Mouse (Mus musculus): ENCODE measurements around the gene Hdac6. TPM values are rescaled to one million over a fixed set of nuclear protein-coding genes. Genes with fewer than 3 reads are reported as not detected.

Gene Hdac6
- polyA plus RNA-seq (2012; ENCODE audit: insufficient read depth, insufficient read length, missing spikeins) = 7.6 and 11.6 TPM in 2 replicates

DNA sequence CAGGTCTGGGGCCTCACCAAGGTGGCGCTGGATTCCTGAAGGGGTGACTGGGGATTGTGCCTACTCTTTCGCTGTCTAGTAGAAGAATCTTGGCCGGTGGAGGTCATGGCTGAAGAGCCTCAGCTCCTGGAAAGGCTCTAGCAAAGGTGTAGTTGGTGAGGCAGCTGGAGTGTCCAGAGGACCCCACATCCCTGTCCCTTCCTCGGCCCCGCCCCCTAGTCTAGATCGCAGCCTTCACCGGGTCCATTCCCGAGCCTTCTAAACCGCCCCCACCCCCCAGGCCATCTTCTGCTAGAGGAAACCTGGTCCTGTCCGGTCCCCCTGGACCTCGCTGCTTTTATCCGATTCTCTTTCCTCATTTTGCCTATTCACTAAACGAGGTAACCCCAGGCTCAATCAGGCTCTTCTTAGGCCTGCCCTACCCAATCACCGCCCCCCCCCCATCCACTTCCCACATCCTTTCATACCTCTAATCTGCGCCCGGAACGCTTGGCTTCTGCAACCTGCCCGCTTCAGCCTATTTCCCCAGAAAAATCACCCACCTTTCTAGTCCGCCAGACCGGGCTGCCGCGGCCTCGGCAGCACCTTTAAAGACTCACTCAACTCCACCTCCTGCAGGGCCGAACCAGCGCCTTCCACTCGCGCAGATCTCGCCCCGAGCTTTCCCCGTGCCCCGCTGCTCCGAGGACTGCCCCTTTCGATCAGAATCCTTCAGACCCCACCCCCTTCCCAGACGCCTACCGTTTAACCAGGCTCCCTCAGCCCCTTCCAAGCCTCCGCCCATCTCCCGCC lies at the start of gene Hdac6:
TSS of gene Hdac6 (minus strand) at position 782 of the 792 bp plus-strand sequence.
- peak within 1 kb of the TSS; percentile 66 for H3K4me3 ChIP-seq (ENCODE audit: insufficient read depth, low read depth, low read length)
- peak within 1 kb of the TSS; percentile 46; the same call in 1 of the 2 replicates for H3K27ac ChIP-seq (replicated peaks; ENCODE audit: low read depth, low read length)
- H3K4me1 ChIP-seq (ENCODE audit: control insufficient read depth, insufficient read depth, insufficient read length, low read length) = peaks cover 4% of the 10 kb centered on the region; the same call in 1 of the 2 replicates

DNA sequence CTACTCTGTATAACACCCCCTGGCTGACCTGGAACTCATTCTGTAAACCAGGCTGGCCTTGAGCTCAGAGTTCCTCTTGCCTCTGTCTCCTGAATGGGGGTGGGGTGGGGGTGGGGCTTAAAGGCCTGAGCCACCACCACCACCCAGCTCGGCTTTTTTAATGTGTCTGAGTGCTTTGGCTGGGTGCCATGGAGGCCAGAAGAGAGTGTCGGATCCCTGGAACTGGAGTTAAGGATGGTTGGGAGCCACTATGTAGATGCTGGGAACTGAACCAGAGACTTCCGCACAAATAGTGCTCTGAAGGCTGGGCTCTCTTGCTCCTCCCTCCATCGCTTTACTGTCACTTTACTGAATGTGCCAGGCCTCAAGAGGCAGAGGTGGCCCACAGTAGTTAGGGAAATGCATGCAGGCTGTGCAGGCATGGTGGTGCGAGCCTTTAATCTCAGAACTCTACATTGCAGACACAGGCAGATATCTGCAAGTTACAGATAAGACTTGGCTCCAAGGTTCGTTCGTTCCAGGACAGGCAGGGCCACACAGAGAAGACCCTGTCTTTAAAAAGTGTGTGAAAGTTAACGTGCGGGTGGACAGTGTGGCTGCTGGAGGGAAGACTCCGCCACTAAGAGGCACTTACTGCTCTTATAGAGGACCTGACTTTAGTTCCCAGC lies 45.5 kb upstream of the Hdac6 start:
- Histone ChIP-seq H3K27ac (replicated peaks; ENCODE audit: low read depth, low read length) (no peak overlapping the region), H3K4me3 (ENCODE audit: insufficient read depth, low read depth, low read length) (no peak overlapping the region), H3K4me1 (ENCODE audit: control insufficient read depth, insufficient read depth, insufficient read length, low read length) (no peaks in the 10 kb centered on the region)

DNA sequence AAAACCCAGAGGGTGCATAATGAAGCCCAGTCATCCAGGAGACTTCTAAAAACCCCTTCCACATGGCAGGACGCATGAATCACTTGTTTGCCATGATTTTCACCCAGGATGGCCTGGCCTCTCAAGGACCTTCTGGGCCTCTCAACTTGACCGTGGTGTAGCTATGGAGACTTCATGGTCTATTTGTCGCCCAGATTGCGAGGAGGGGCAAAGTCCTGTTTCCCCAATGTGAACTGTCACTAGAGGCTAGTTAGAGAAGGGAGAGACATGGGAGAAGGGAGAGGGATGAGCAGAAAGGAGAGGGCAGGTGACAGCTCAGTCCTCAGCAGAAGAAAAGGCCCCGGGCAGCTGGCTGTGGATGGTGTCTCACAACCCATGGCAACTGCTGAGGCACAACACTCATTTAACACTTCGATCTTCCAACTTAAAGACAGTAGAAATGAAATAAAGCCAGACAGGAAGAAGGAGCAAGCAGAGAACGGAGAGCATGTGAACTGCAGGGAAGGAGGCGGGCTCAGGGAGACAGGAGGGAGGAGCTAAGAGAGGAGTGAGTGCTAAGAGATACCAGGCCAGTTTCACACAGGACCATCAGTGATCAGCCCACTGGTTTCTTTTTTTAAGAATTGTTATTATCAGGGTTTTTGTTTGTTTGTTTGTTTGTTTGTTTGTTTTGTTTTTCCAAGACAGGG lies 44.8 kb upstream of the Hdac6 start:
- Histone ChIP-seq H3K4me3 (ENCODE audit: insufficient read depth, low read depth, low read length) (no peak overlapping the region), H3K4me1 (ENCODE audit: control insufficient read depth, insufficient read depth, insufficient read length, low read length) (no peaks in the 10 kb centered on the region), H3K27ac (replicated peaks; ENCODE audit: low read depth, low read length) (no peak overlapping the region)

GRCm38 (mm10) chrX:7981368-7981767 lies 33.7 kb upstream of the Hdac6 start:
- peak overlapping the region; percentile 89 for H3K27ac ChIP-seq (replicated peaks; ENCODE audit: low read depth, low read length)
- H3K4me3 ChIP-seq (ENCODE audit: insufficient read depth, low read depth, low read length) = peak overlapping the region; percentile 37; the same call in 1 of the 2 replicates
- no peaks in the 10 kb centered on the region for H3K4me1 ChIP-seq (ENCODE audit: control insufficient read depth, insufficient read depth, insufficient read length, low read length)

DNA sequence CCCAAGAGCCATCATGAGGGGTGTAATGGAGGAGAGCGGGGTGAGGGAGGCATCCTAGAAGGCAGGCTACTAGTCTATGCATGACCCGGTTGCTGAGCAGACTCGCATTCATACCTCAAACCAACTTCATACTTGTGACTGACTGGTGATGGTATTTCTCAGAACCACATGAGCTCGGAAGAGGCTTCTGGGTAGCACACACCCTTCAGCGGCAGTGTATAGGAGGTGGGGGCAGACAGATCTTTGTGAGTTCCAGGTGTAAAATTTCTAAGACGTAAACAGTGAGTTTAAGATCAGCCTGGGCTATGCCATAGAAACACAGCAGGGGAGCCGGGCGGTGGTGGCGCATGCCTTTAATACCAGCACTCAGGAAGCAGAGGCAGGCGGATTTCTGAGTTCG lies 30.2 kb upstream of the Hdac6 start, which contains the start of gene Gata1:
TSS of gene Gata1 (minus strand) at position 180 of the 400 bp plus-strand sequence.
- H3K4me1 ChIP-seq (ENCODE audit: control insufficient read depth, insufficient read depth, insufficient read length, low read length) = no peaks in the 10 kb centered on the region
- no peak within 1 kb of the TSS for H3K4me3 ChIP-seq (ENCODE audit: insufficient read depth, low read depth, low read length)
- no peak within 1 kb of the TSS for H3K27ac ChIP-seq (replicated peaks; ENCODE audit: low read depth, low read length)

- no peak overlapping the region for H3K27ac ChIP-seq (replicated peaks; ENCODE audit: low read depth, low read length)
These were observed 23.6 kb upstream of the Hdac6 start for GRCm38 (mm10) chrX:7971292-7971691.

DNA sequence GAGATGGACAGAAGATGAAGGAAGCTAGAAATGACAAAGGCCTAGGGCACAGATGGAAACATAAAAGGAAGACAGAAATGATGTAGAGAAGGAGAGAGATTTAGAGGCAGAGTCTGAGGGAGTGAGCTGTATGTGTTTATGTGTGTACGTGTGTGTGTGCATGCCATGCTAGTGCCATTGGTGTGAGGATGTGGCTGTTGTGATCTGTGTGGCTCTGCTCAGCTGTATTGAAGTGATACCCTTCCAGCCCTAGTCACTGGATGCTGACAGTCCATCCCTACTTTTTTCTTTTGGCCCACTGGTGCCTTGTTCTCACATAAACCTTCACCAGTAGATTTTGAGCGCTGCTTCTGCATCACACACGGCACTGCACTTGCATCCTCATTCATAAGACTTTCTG lies 21.2 kb upstream of the Hdac6 start:
- H3K4me1 ChIP-seq (ENCODE audit: control insufficient read depth, insufficient read depth, insufficient read length, low read length) = no peaks in the 10 kb centered on the region
- no peak overlapping the region for H3K27ac ChIP-seq (replicated peaks; ENCODE audit: low read depth, low read length)
- H3K4me3 ChIP-seq (ENCODE audit: insufficient read depth, low read depth, low read length) = no peak overlapping the region

More at GRCm38 (mm10) chrX:7971292-7971691, 23.6 kb upstream of the Hdac6 start:
- no peaks in the 10 kb centered on the region for H3K4me1 ChIP-seq (ENCODE audit: control insufficient read depth, insufficient read depth, insufficient read length, low read length)
- H3K4me3 ChIP-seq (ENCODE audit: insufficient read depth, low read depth, low read length) = no peak overlapping the region

GRCm38 (mm10) chrX:7968226-7968625 lies 20.5 kb upstream of the Hdac6 start:
- H3K4me3 ChIP-seq (ENCODE audit: insufficient read depth, low read depth, low read length) = no peak overlapping the region
- no peaks in the 10 kb centered on the region for H3K4me1 ChIP-seq (ENCODE audit: control insufficient read depth, insufficient read depth, insufficient read length, low read length)

GRCm38 (mm10) chrX:7967596-7968201 lies 20.0 kb upstream of the Hdac6 start:
- Histone ChIP-seq H3K4me1 (ENCODE audit: control insufficient read depth, insufficient read depth, insufficient read length, low read length) (no peaks in the 10 kb centered on the region), H3K27ac (replicated peaks; ENCODE audit: low read depth, low read length) (no peak overlapping the region), H3K4me3 (ENCODE audit: insufficient read depth, low read depth, low read length) (no peak overlapping the region)

More at GRCm38 (mm10) chrX:7968226-7968625, 20.5 kb upstream of the Hdac6 start:
- H3K27ac ChIP-seq (replicated peaks; ENCODE audit: low read depth, low read length) = no peak overlapping the region

GRCm38 (mm10) chrX:7966161-7966560 lies 18.5 kb upstream of the Hdac6 start:
- no peak overlapping the region for H3K4me3 ChIP-seq (ENCODE audit: insufficient read depth, low read depth, low read length)
- no peaks in the 10 kb centered on the region for H3K4me1 ChIP-seq (ENCODE audit: control insufficient read depth, insufficient read depth, insufficient read length, low read length)
- H3K27ac ChIP-seq (replicated peaks; ENCODE audit: low read depth, low read length) = no peak overlapping the region

DNA sequence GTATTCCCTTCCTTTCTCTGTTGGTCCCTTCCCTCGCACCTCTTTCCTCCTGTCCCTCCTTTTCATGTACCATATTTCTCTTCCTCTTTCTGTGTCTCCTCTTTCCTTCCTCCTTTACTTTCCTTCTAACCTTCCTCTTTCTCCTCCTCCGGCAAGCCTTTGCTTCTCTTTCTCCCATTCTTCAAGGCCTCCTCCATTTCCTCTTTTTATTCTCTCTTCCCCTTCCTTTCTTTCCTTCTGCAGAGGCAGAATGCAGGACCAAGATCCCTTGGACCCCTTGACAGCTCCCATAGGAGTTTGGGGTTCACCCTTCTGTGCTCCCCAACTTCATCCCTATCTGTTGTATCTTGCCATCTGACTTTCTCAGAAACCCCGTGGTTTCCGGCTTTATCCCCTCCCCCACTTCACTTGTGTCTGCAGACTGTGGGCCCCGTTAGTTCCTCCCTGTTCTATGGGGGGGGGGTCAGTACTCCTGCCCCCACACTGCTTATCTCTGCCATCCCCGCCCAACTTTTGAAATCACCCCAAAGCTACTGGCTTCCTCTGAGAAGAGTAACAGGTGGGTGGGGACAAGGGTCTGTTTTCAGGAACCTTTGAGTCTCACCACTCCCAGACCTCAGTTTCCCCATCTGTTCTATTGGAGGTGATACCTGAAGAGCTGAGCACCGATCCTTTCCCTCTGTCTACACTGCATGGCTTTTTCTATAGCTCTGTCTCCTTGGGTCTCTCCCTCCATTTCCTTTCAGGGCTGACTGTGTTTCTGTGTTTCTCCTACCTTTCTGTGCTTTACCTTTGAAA lies 16.3 kb upstream of the Hdac6 start:
- Histone ChIP-seq H3K4me1 (ENCODE audit: control insufficient read depth, insufficient read depth, insufficient read length, low read length) (no peaks in the 10 kb centered on the region), H3K27ac (replicated peaks; ENCODE audit: low read depth, low read length) (no peak overlapping the region), H3K4me3 (ENCODE audit: insufficient read depth, low read depth, low read length) (no peak overlapping the region)

- H3K4me3 ChIP-seq (ENCODE audit: insufficient read depth, low read depth, low read length) = no peak overlapping the region
- no peak overlapping the region for H3K27ac ChIP-seq (replicated peaks; ENCODE audit: low read depth, low read length)
- no peaks in the 10 kb centered on the region for H3K4me1 ChIP-seq (ENCODE audit: control insufficient read depth, insufficient read depth, insufficient read length, low read length)
These were observed 11.2 kb upstream of the Hdac6 start for GRCm38 (mm10) chrX:7958868-7959267.

DNA sequence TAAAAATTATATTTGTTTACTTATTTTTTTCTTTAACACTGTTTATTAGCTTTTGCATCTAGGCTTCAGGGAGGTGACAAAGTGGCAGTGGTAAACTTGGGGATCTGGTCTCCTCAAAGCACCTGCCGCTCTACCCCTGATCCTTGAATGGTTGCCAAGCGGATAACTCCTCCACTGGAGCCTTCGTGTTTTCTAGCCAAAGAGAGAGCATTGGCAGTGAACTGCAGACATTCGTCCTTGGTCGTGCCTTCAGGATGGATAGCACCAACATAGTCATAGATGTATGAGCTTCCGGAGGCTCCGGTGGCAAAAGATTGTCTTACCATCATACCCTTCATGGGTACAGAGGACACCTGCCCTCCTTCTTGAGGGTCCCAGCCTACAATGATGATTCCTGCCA lies 2.4 kb upstream of the Hdac6 start:
- H3K4me1 ChIP-seq (ENCODE audit: control insufficient read depth, insufficient read depth, insufficient read length, low read length) = peaks cover 4% of the 10 kb centered on the region; the same call in 1 of the 2 replicates
- H3K4me3 ChIP-seq (ENCODE audit: insufficient read depth, low read depth, low read length) = no peak overlapping the region
- no peak overlapping the region for H3K27ac ChIP-seq (replicated peaks; ENCODE audit: low read depth, low read length)

DNA sequence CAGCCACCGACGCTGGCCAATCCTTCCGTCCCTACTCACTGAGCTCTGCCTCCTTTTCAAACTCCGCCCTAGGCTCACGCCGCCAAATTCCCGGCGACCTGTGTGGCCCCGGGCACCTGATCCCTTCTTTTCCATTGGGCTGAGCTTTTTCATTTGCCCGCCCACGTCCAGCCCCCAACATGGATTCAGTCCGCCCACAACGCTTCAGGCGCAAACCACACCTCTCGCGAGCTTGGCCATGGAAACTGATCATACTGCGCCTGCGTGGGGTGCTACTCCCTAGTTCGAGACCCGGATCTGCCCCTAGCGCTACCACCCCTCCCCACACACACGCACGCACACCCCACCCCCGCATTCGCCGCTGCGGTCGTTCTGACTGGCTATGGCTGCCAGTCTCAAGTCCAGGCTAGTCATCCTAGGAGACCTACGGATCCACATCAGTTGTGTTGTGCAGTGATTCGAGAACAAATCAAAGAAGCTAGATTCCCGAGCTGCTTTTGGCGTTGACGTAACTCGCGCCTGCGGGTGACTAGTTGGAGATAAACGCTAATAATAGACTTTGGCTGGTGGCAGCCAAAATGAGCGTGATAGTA lies 307 bp upstream of the Hdac6 start:
- peaks cover 4% of the 10 kb centered on the region; the same call in 1 of the 2 replicates for H3K4me1 ChIP-seq (ENCODE audit: control insufficient read depth, insufficient read depth, insufficient read length, low read length)
- H3K4me3 ChIP-seq (ENCODE audit: insufficient read depth, low read depth, low read length) = peak overlapping the region; percentile 66
- H3K27ac ChIP-seq (replicated peaks; ENCODE audit: low read depth, low read length) = peak overlapping the region; percentile 46; the same call in 1 of the 2 replicates

Data from brown adipose tissue, adult 24 weeks (tissue).